Mouse (Mus musculus) midbrain, embryonic 14.5 days (tissue): ENCODE measurements around the gene Parp8. TPM values are rescaled to one million over a fixed set of nuclear protein-coding genes. Genes with fewer than 3 reads are reported as not detected.

Experiments used
- ATAC-seq: fragments of 200-750 bp; cut with Nextera tagmentation; 2 replicates; pipeline ENCODE4 v1.8.0; 2017; ENCODE audit warnings: moderate number of reproducible peaks, moderate library complexity; ENCODE audit not compliant: low FRiP score, low TSS enrichment
- DNase-seq: peaks from one replicate; pipeline ENCODE4 v3.0.0-alpha.2; 2015
- H3K27ac ChIP-seq: fragments of 300-500 bp; sonication (generic); replicated peaks from 2 replicates; pipeline ENCODE4 v1.5.1; 2014; ENCODE audit warnings: mild to moderate bottlenecking, low read depth, low read length, moderate library complexity
- H3K27me3 ChIP-seq: fragments of 300-500 bp; sonication (generic); 2 replicates; pipeline ENCODE4 v1.6.1; 2014; ENCODE audit warnings: low read length, control low read depth, mixed read lengths; ENCODE audit not compliant: control insufficient read depth, insufficient read depth
- H3K36me3 ChIP-seq: fragments of 300-500 bp; sonication (generic); 2 replicates; pipeline ENCODE4 v1.6.1; 2014; ENCODE audit warnings: low read length, control low read depth; ENCODE audit not compliant: control insufficient read depth, insufficient read depth
- H3K4me1 ChIP-seq: fragments of 300-500 bp; sonication (generic); 2 replicates; pipeline ENCODE4 v1.6.1; 2014; ENCODE audit warnings: mild to moderate bottlenecking, antibody characterized with exemption, low read length, control low read depth; ENCODE audit not compliant: control insufficient read depth, insufficient read depth
- H3K4me2 ChIP-seq: fragments of 300-500 bp; sonication (generic); 2 replicates; pipeline ENCODE4 v1.6.1; 2014; ENCODE audit warnings: mild to moderate bottlenecking, low read length, moderate library complexity
- H3K4me3 ChIP-seq: fragments of 300-500 bp; sonication (generic); replicated peaks from 2 replicates; pipeline ENCODE4 v1.5.1; 2014; ENCODE audit warnings: low read depth, low read length
- H3K9ac ChIP-seq: fragments of 300-500 bp; sonication (generic); replicated peaks from 2 replicates; pipeline ENCODE4 v1.6.1; 2014; ENCODE audit warnings: mild to moderate bottlenecking, low read length, moderate library complexity
- H3K9me3 ChIP-seq: fragments of 300-500 bp; sonication (generic); 2 replicates; pipeline ENCODE4 v1.6.1; 2016; ENCODE audit warnings: low read length, control low read depth, mixed read lengths; ENCODE audit not compliant: control insufficient read depth
- WGBS: fragments of 180-500 bp; shearing (Covaris S2); extraction: QIAGEN DNeasy Blood & Tissue Kit; methylation state at CpG from one replicate; pipeline ENCODE4 v1.1.7; 2014; 5-methylcytosine and 5-hydroxymethylcytosine counted together
- polyA plus RNA-seq: library from polyadenylated mRNA; unstranded; fragments of >200 nt; fragmentation: Nextera tagmentation; extraction: Ambion mirVana; gene quantifications from 2 replicates; pipeline ENCODE4 v1.2.1, GENCODE M21; 2014

The Parp8 gene
- polyA plus RNA-seq, 1 experiment from 2014 or later, result 36.9 TPM

- Histone ChIP-seq H3K4me2 (no peak overlapping the region), H3K36me3 (no peaks in the 10 kb centered on the region), H3K27me3 (no peaks in the 10 kb centered on the region), H3K9me3 (no peaks in the 10 kb centered on the region), H3K9ac (no peak overlapping the region), H3K27ac (no peak overlapping the region), H3K4me1 (no peaks in the 10 kb centered on the region), H3K4me3 (no peak overlapping the region)
- ATAC-seq (no peak), DNase-seq (no peak)
- WGBS, result 96% methylated on average over 9 of the region's 9 CpGs
Measured at GRCm38 (mm10) chr13:117008021-117009015, 17.0 kb downstream of the Parp8 start.

GRCm38 (mm10) chr13:117007566-117007965, 17.8 kb downstream of the Parp8 start:
- ATAC-seq (no peak; the same call in 1 of the 2 replicates), DNase-seq (no peak)
- H3K4me1 ChIP-seq, result no peaks in the 10 kb centered on the region
- no peaks in the 10 kb centered on the region for H3K36me3 ChIP-seq
- H3K9ac ChIP-seq, result no peak overlapping the region
- no peak overlapping the region for H3K4me3 ChIP-seq
- no peaks in the 10 kb centered on the region for H3K27me3 ChIP-seq
- 97% methylated on average over 2 of the region's 2 CpGs for WGBS
- no peaks in the 10 kb centered on the region for H3K9me3 ChIP-seq
- H3K27ac ChIP-seq, result no peak overlapping the region
- no peak overlapping the region for H3K4me2 ChIP-seq

DNA sequence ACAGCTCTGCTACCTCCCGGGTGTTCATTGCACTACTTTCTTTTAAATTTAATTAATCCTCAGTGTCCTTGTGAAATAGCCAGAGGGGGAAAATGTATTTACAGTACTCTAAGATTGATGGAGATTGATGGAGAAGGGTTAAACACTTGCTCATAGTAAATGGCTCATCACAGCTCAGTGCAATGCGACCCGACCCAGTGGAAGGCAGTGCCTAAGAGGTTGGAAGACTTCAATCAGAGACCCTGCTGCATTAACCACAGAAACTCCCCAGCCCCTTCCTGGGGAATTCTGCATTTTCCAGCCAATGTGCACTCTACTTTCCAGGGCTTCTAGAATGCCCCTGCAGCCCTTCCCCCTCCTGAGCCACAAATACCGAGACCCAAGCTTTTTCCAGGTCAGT, 18.7 kb downstream of the Parp8 start:
- no peak overlapping the region for H3K9ac ChIP-seq
- H3K36me3 ChIP-seq, result no peaks in the 10 kb centered on the region
- DNase-seq (no peak), ATAC-seq (no peak)
- no peak overlapping the region for H3K4me2 ChIP-seq
- H3K27ac ChIP-seq, result no peak overlapping the region
- H3K9me3 ChIP-seq, result no peaks in the 10 kb centered on the region
- H3K4me1 ChIP-seq, result no peaks in the 10 kb centered on the region
- no peaks in the 10 kb centered on the region for H3K27me3 ChIP-seq
- WGBS, result 66% methylated on average over 4 of the region's 4 CpGs
- H3K4me3 ChIP-seq, result no peak overlapping the region

- 92% methylated on average over 3 of the region's 3 CpGs for WGBS
- Histone ChIP-seq H3K4me2 (no peak overlapping the region), H3K36me3 (no peaks in the 10 kb centered on the region), H3K4me3 (no peak overlapping the region), H3K27me3 (no peaks in the 10 kb centered on the region), H3K9me3 (no peaks in the 10 kb centered on the region), H3K9ac (no peak overlapping the region), H3K27ac (no peak overlapping the region), H3K4me1 (no peaks in the 10 kb centered on the region)
- DNase-seq, result no peak
- ATAC-seq, result no peak
Measured at GRCm38 (mm10) chr13:117000493-117000892, 24.8 kb downstream of the Parp8 start.

GRCm38 (mm10) chr13:116991560-116991959, 33.8 kb downstream of the Parp8 start:
- WGBS, result 78% methylated on average over 7 of the region's 7 CpGs
- H3K9me3 ChIP-seq, result no peaks in the 10 kb centered on the region
- H3K4me2 ChIP-seq, result no peak overlapping the region
- H3K27me3 ChIP-seq, result no peaks in the 10 kb centered on the region
- ATAC-seq (no peak), DNase-seq (no peak)
- 0 out of 2 replicates have a peak, but pooled peaks cover 3% of the 10 kb centered on the region for H3K4me1 ChIP-seq
- H3K27ac ChIP-seq, result no peak overlapping the region
- no peak overlapping the region for H3K4me3 ChIP-seq
- H3K36me3 ChIP-seq, result no peaks in the 10 kb centered on the region
- H3K9ac ChIP-seq, result no peak overlapping the region

- WGBS, result 84% methylated on average over 4 of the region's 4 CpGs
- no peaks in the 10 kb centered on the region for H3K9me3 ChIP-seq
Measured at GRCm38 (mm10) chr13:116990327-116990726, 35.0 kb downstream of the Parp8 start.

DNA sequence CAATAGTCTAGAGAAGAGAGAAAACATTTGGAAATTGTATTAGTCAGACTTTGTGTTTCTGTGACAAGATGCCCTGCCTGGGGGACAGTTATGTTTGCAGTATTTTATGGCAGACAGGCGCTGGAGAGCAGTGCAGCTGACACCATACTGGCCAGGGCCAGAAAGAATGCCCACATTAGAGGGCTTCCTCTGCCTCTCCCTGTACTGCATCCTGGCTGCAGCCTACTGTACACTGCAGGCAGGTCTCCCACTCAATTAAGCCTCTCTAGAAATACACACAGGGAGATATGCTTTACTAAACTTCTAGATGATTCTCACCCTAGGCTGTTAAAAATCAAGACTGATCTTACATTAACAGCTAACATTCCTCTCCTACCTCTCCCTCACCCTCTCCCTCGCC, 36.6 kb downstream of the Parp8 start:
- Histone ChIP-seq H3K4me3 (no peak overlapping the region), H3K4me1 (0 out of 2 replicates have a peak, but pooled peaks cover 3% of the 10 kb centered on the region), H3K27ac (no peak overlapping the region), H3K9me3 (no peaks in the 10 kb centered on the region), H3K4me2 (no peak overlapping the region), H3K36me3 (no peaks in the 10 kb centered on the region), H3K9ac (no peak overlapping the region), H3K27me3 (no peaks in the 10 kb centered on the region)
- WGBS, result 97% methylated on average over 2 of the region's 2 CpGs
- no peak for DNase-seq
- no peak for ATAC-seq

More at GRCm38 (mm10) chr13:116990327-116990726, 35.0 kb downstream of the Parp8 start:
- Histone ChIP-seq H3K27me3 (no peaks in the 10 kb centered on the region), H3K4me1 (0 out of 2 replicates have a peak, but pooled peaks cover 3% of the 10 kb centered on the region), H3K27ac (no peak overlapping the region), H3K9ac (no peak overlapping the region), H3K4me2 (no peak overlapping the region), H3K36me3 (no peaks in the 10 kb centered on the region), H3K4me3 (no peak overlapping the region)
- DNase-seq (no peak), ATAC-seq (no peak)

DNA sequence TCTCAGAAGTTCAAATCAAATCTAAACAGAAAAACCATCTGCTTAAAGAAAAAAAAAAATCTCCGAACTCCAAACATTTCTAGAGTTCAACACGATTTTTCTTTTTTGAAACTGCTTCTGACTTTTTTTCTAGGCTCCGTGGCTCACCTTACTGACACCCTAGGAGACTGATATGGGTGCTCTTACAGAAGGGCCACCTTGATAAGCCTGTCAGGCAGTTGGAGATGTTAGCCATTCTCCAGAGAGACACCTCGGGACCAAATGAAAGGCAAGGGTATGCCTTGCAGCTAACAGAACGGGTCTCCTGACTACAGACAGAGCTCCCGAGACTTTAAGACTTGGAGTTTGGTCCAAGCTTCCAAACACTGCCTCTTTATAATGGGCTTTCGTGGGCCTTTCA, 37.1 kb downstream of the Parp8 start:
- no peaks in the 10 kb centered on the region for H3K36me3 ChIP-seq
- no peak overlapping the region for H3K4me2 ChIP-seq
- no peaks in the 10 kb centered on the region for H3K9me3 ChIP-seq
- H3K27ac ChIP-seq, result no peak overlapping the region
- DNase-seq (no peak), ATAC-seq (no peak)
- 0 out of 2 replicates have a peak, but pooled peaks cover under 1% of the 10 kb centered on the region for H3K4me1 ChIP-seq
- H3K4me3 ChIP-seq, result no peak overlapping the region
- no peak overlapping the region for H3K9ac ChIP-seq
- WGBS, result 84% methylated on average over 7 of the region's 7 CpGs
- no peaks in the 10 kb centered on the region for H3K27me3 ChIP-seq

GRCm38 (mm10) chr13:116987284-116987683, 38.1 kb downstream of the Parp8 start:
- H3K9ac ChIP-seq, result no peak overlapping the region
- DNase-seq, result no peak
- no peaks in the 10 kb centered on the region for H3K4me1 ChIP-seq
- no peak overlapping the region for H3K4me3 ChIP-seq
- no peaks in the 10 kb centered on the region for H3K27me3 ChIP-seq
- no peak overlapping the region for H3K27ac ChIP-seq
- H3K9me3 ChIP-seq, result no peaks in the 10 kb centered on the region
- WGBS, result 63% methylated on average over 3 of the region's 3 CpGs
- no peak for ATAC-seq
- H3K4me2 ChIP-seq, result no peak overlapping the region
- H3K36me3 ChIP-seq, result no peaks in the 10 kb centered on the region
